Mouse (Mus musculus) olfactory bulb, adult 2 months (tissue): ENCODE results near the gene Eef1akmt2.

Source experiments
- CTCF ChIP-seq: fragments of 200-500 bp; IDR thresholded peaks from 2 replicates; pipeline ENCODE4 v1.5.1; 2012; ENCODE audit warnings: low read depth, mild to moderate bottlenecking, low read length, moderate library complexity; ENCODE audit not compliant: insufficient read depth
- POLR2A ChIP-seq: fragments of 200-500 bp; IDR thresholded peaks from 2 replicates; pipeline ENCODE4 v1.6.1; 2012; ENCODE audit warnings: mild to moderate bottlenecking, low read depth, low read length, moderate library complexity; ENCODE audit not compliant: insufficient read depth

DNA sequence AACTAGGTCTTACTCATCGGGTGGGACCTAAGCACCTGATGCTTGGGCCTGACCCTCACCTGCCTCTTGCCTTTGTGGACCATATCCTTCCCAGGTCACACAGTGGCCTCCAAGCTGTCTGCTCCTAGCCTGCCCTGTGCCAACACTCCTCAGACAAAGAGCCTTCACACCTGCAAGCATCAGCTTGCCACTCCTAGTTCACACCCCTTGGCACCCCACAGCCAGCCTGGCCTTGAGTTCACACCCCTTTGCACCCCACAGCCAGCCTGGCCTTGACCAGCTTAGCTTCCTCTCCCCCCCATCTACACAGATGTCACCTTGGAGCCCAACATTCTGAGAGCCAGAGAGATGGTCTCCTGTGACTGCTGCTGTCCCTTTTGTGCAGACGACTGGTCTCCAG lies 49.1 kb downstream of the Eef1akmt2 start:
- TF ChIP-seq CTCF (no peak), POLR2A (no peak)
